Mouse (Mus musculus): ENCODE data around the gene Tmem121b. TPM values are rescaled to one million over a fixed set of nuclear protein-coding genes. Genes with fewer than 3 reads are reported as not detected.

The Tmem121b gene
- polyA plus RNA-seq, 1 experiment = 40.5 TPM

- TF ChIP-seq POLR2A (IDR thresholded peaks at IDR 0.05; ENCODE audit: extremely low read depth, insufficient read depth, low read length) = no peak
- TF ChIP-seq CTCF (IDR thresholded peaks at IDR 0.05; ENCODE audit: extremely low read depth, insufficient read depth, low read length) = no peak
- Histone ChIP-seq H3K4me3 (ENCODE audit: insufficient read depth, low read length) (no peak overlapping the region), H3K27ac (ENCODE audit: insufficient read depth, low read length) (no peak overlapping the region), H3K4me1 (ENCODE audit: control insufficient read depth, insufficient read depth, low read length) (no peaks in the 10 kb centered on the region)
Measured at GRCm38 (mm10) chr6:120443363-120444355, 49.9 kb downstream of the Tmem121b start.

GRCm38 (mm10) chr6:120442171-120442749, 51.3 kb downstream of the Tmem121b start:
- TF ChIP-seq CTCF (IDR thresholded peaks at IDR 0.05; ENCODE audit: extremely low read depth, insufficient read depth, low read length) = no peak
- no peak for TF ChIP-seq POLR2A (IDR thresholded peaks at IDR 0.05; ENCODE audit: extremely low read depth, insufficient read depth, low read length)
- no peak overlapping the region for H3K4me3 ChIP-seq (ENCODE audit: insufficient read depth, low read length)
- H3K4me1 ChIP-seq (ENCODE audit: control insufficient read depth, insufficient read depth, low read length) = no peaks in the 10 kb centered on the region
- H3K27ac ChIP-seq (ENCODE audit: insufficient read depth, low read length) = no peak overlapping the region

Other genes with a start within 250 kb of the Tmem121b start
- gene D330020A13Rik, start 199.4 kb downstream of the Tmem121b start, polyA plus RNA-seq (2012; rRNA removed) = 0.13 TPM in 1 of 2 replicates, not detected in the other
- gene B4galnt3, start 199.2 kb downstream of the Tmem121b start, polyA plus RNA-seq (2012; rRNA removed) = 0.58 and 0.70 TPM in 2 replicates
- 9.4 and 10.5 TPM in 2 replicates for gene Kdm5a, start 129.7 kb downstream of the Tmem121b start, polyA plus RNA-seq (2012; rRNA removed)
- 6.0 and 7.5 TPM in 2 replicates for gene Ccdc77, start 129.4 kb downstream of the Tmem121b start, polyA plus RNA-seq (2012; rRNA removed)
- 16.6 and 17.9 TPM in 2 replicates for gene Il17ra, start 30.6 kb downstream of the Tmem121b start, polyA plus RNA-seq (2012; rRNA removed)
- gene Hdhd5, start 37.5 kb upstream of the Tmem121b start, polyA plus RNA-seq (2012; rRNA removed) = 45.6 and 46.9 TPM in 2 replicates
- gene Cecr2, start 172.6 kb upstream of the Tmem121b start, polyA plus RNA-seq (2012; rRNA removed) = 2.3 and 2.5 TPM in 2 replicates

All from cortical plate, adult 2 months (tissue).